Mouse (Mus musculus) intestine, embryonic 16.5 days (tissue): ENCODE data around the gene Unc5a. TPM values are rescaled to one million over a fixed set of nuclear protein-coding genes. Genes with fewer than 3 reads are reported as not detected.

Source experiments
- ATAC-seq: fragments of 200-750 bp; cut with Nextera tagmentation; 2 replicates; pipeline ENCODE4 v1.8.0; 2017; ENCODE audit warnings: moderate TSS enrichment, moderate library complexity
- H3K27ac ChIP-seq: fragments of 300-500 bp; sonication (generic); 2 replicates; pipeline ENCODE4 v1.5.1; 2014; ENCODE audit warnings: mild to moderate bottlenecking, low read length
- H3K27me3 ChIP-seq: fragments of 300-500 bp; sonication (generic); replicated peaks from 2 replicates; pipeline ENCODE4 v1.6.1; 2014; ENCODE audit warnings: low read length, control low read depth, mixed read lengths; ENCODE audit not compliant: control insufficient read depth, insufficient read depth
- H3K36me3 ChIP-seq: fragments of 300-500 bp; sonication (generic); 2 replicates; pipeline ENCODE4 v1.6.1; 2014; ENCODE audit warnings: low read length, control low read depth; ENCODE audit not compliant: control insufficient read depth, insufficient read depth
- H3K4me1 ChIP-seq: fragments of 300-500 bp; sonication (generic); 2 replicates; pipeline ENCODE4 v1.6.1; 2014; ENCODE audit warnings: low read length, control low read depth, mixed read lengths; ENCODE audit not compliant: control insufficient read depth, insufficient read depth
- H3K4me2 ChIP-seq: fragments of 300-500 bp; sonication (generic); 2 replicates; pipeline ENCODE4 v1.6.1; 2014; ENCODE audit warnings: low read depth, low read length, control low read depth
- H3K4me3 ChIP-seq: fragments of 300-500 bp; sonication (generic); 2 replicates; pipeline ENCODE4 v1.5.1; 2014; ENCODE audit warnings: mild to moderate bottlenecking, low read length
- H3K9ac ChIP-seq: fragments of 300-500 bp; sonication (generic); 2 replicates; pipeline ENCODE4 v1.6.1; 2014; ENCODE audit warnings: low read depth, low read length
- H3K9me3 ChIP-seq: fragments of 300-500 bp; sonication (generic); 2 replicates; pipeline ENCODE4 v1.6.1; 2016; ENCODE audit warnings: low read length, control low read depth; ENCODE audit not compliant: control insufficient read depth
- WGBS: fragments of 180-500 bp; shearing (Covaris S2); extraction: QIAGEN DNeasy Blood & Tissue Kit; methylation state at CpG from one replicate; pipeline ENCODE4 v1.1.7; 2014; 5-methylcytosine and 5-hydroxymethylcytosine counted together
- polyA plus RNA-seq: library from polyadenylated mRNA; unstranded; fragments of >200 nt; fragmentation: Nextera tagmentation; extraction: Ambion mirVana; gene quantifications from 2 replicates; pipeline ENCODE4 v1.2.1, GENCODE M21; 2015

The Unc5a gene
- polyA plus RNA-seq, 1 experiment from 2014 or later, result 1.4 TPM

GRCm38 (mm10) chr13:54949592-54949991 lies 381 bp downstream of the Unc5a start:
- Histone ChIP-seq H3K27ac (no peak overlapping the region), H3K4me2 (peak overlapping the region; percentile 97), H3K36me3 (no peaks in the 10 kb centered on the region), H3K27me3 (peaks cover 69% of the 10 kb centered on the region), H3K9ac (peak overlapping the region; percentile 65), H3K9me3 (no peaks in the 10 kb centered on the region), H3K4me1 (peaks cover 5% of the 10 kb centered on the region; the same call in 1 of the 2 replicates), H3K4me3 (peak overlapping the region; percentile 65)
- ATAC-seq, result peak; percentile 69
- WGBS, result under 1% methylated on average over 44 of the region's 44 CpGs

GRCm38 (mm10) chr13:54950131-54950530 lies 920 bp downstream of the Unc5a start:
- Histone ChIP-seq H3K4me1 (peaks cover 5% of the 10 kb centered on the region; the same call in 1 of the 2 replicates), H3K4me2 (peak overlapping the region; percentile 97), H3K27ac (no peak overlapping the region), H3K9ac (no peak overlapping the region; the same call in 1 of the 2 replicates), H3K36me3 (no peaks in the 10 kb centered on the region), H3K27me3 (peaks cover 74% of the 10 kb centered on the region), H3K4me3 (peak overlapping the region; percentile 65), H3K9me3 (no peaks in the 10 kb centered on the region)
- no peak for ATAC-seq
- WGBS, result 3% methylated on average over 9 of the region's 9 CpGs

- 51% methylated on average over 5 of the region's 5 CpGs for WGBS
- Histone ChIP-seq H3K4me1 (peaks cover 6% of the 10 kb centered on the region; the same call in 1 of the 2 replicates), H3K9me3 (no peaks in the 10 kb centered on the region), H3K9ac (no peak overlapping the region), H3K27me3 (peaks cover 79% of the 10 kb centered on the region), H3K4me3 (no peak overlapping the region), H3K4me2 (no peak overlapping the region), H3K27ac (no peak overlapping the region), H3K36me3 (no peaks in the 10 kb centered on the region)
- ATAC-seq, result no peak
Measured at GRCm38 (mm10) chr13:54951166-54951565, 2.0 kb downstream of the Unc5a start.

- H3K36me3 ChIP-seq, result no peaks in the 10 kb centered on the region
- no peak overlapping the region for H3K4me3 ChIP-seq
- H3K27ac ChIP-seq, result no peak overlapping the region
- no peak overlapping the region for H3K4me2 ChIP-seq
- H3K9me3 ChIP-seq, result no peaks in the 10 kb centered on the region
- peaks cover 3% of the 10 kb centered on the region; the same call in 1 of the 2 replicates for H3K4me1 ChIP-seq
- H3K9ac ChIP-seq, result no peak overlapping the region
- ATAC-seq, result no peak
- H3K27me3 ChIP-seq, result peaks cover 59% of the 10 kb centered on the region
- WGBS, result 46% methylated on average over 2 of the region's 2 CpGs
Measured at GRCm38 (mm10) chr13:54954745-54955144, 5.5 kb downstream of the Unc5a start.

GRCm38 (mm10) chr13:54955695-54956471 lies 6.7 kb downstream of the Unc5a start:
- ATAC-seq, result peak; percentile 71
- Histone ChIP-seq H3K9me3 (no peaks in the 10 kb centered on the region), H3K27me3 (peaks cover 48% of the 10 kb centered on the region), H3K4me3 (peak overlapping the region; percentile 59), H3K4me2 (peak overlapping the region; percentile 97), H3K4me1 (peaks cover 3% of the 10 kb centered on the region; the same call in 1 of the 2 replicates), H3K9ac (peak overlapping the region; percentile 66), H3K27ac (no peak overlapping the region), H3K36me3 (no peaks in the 10 kb centered on the region)
- under 1% methylated on average over 53 of the region's 61 CpGs for WGBS

- H3K36me3 ChIP-seq, result no peaks in the 10 kb centered on the region
- no peak overlapping the region for H3K4me2 ChIP-seq
- H3K4me1 ChIP-seq, result peaks cover 3% of the 10 kb centered on the region; the same call in 1 of the 2 replicates
- H3K4me3 ChIP-seq, result no peak overlapping the region
- no peak overlapping the region for H3K9ac ChIP-seq
- 77% methylated on average over 7 of the region's 7 CpGs for WGBS
- no peak for ATAC-seq
- H3K27ac ChIP-seq, result no peak overlapping the region
- peaks cover 35% of the 10 kb centered on the region; the same call in 1 of the 2 replicates for H3K27me3 ChIP-seq
- H3K9me3 ChIP-seq, result no peaks in the 10 kb centered on the region
Measured at GRCm38 (mm10) chr13:54957281-54957680, 8.1 kb downstream of the Unc5a start.

GRCm38 (mm10) chr13:54959059-54959701 lies 10.0 kb downstream of the Unc5a start:
- no peaks in the 10 kb centered on the region for H3K36me3 ChIP-seq
- 59% methylated on average over 15 of the region's 15 CpGs for WGBS

GRCm38 (mm10) chr13:54959842-54960241 lies 10.6 kb downstream of the Unc5a start:
- H3K36me3 ChIP-seq, result no peaks in the 10 kb centered on the region
- H3K27ac ChIP-seq, result no peak overlapping the region
- ATAC-seq, result no peak
- no peak overlapping the region for H3K4me3 ChIP-seq
- H3K4me2 ChIP-seq, result no peak overlapping the region
- H3K27me3 ChIP-seq, result peaks cover 15% of the 10 kb centered on the region; the same call in 1 of the 2 replicates
- 42% methylated on average over 6 of the region's 6 CpGs for WGBS
- H3K4me1 ChIP-seq, result peaks cover 3% of the 10 kb centered on the region; the same call in 1 of the 2 replicates
- no peak overlapping the region for H3K9ac ChIP-seq
- H3K9me3 ChIP-seq, result no peaks in the 10 kb centered on the region

More at GRCm38 (mm10) chr13:54959059-54959701, 10.0 kb downstream of the Unc5a start:
- Histone ChIP-seq H3K4me3 (no peak overlapping the region), H3K9ac (no peak overlapping the region), H3K27me3 (peaks cover 20% of the 10 kb centered on the region; the same call in 1 of the 2 replicates), H3K9me3 (no peaks in the 10 kb centered on the region), H3K4me2 (no peak overlapping the region), H3K27ac (no peak overlapping the region), H3K4me1 (peaks cover 3% of the 10 kb centered on the region; the same call in 1 of the 2 replicates)
- ATAC-seq, result no peak

- Histone ChIP-seq H3K4me1 (peaks cover 3% of the 10 kb centered on the region; the same call in 1 of the 2 replicates), H3K27me3 (peaks cover 10% of the 10 kb centered on the region; the same call in 1 of the 2 replicates), H3K4me2 (no peak overlapping the region), H3K36me3 (no peaks in the 10 kb centered on the region), H3K4me3 (no peak overlapping the region), H3K9me3 (no peaks in the 10 kb centered on the region), H3K9ac (no peak overlapping the region), H3K27ac (no peak overlapping the region)
- WGBS, result 56% methylated on average over 3 of the region's 3 CpGs
- ATAC-seq, result no peak
Measured at GRCm38 (mm10) chr13:54960491-54960890, 11.3 kb downstream of the Unc5a start.
